Mouse (Mus musculus) olfactory bulb, adult 2 months (tissue): ENCODE data around the gene Nufip2.

Experiments used
- CTCF ChIP-seq: fragments of 200-500 bp; IDR thresholded peaks from 2 replicates; pipeline ENCODE4 v1.5.1; 2012; ENCODE audit warnings: low read depth, mild to moderate bottlenecking, low read length, moderate library complexity; ENCODE audit not compliant: insufficient read depth
- POLR2A ChIP-seq: fragments of 200-500 bp; IDR thresholded peaks from 2 replicates; pipeline ENCODE4 v1.6.1; 2012; ENCODE audit warnings: mild to moderate bottlenecking, low read depth, low read length, moderate library complexity; ENCODE audit not compliant: insufficient read depth

DNA sequence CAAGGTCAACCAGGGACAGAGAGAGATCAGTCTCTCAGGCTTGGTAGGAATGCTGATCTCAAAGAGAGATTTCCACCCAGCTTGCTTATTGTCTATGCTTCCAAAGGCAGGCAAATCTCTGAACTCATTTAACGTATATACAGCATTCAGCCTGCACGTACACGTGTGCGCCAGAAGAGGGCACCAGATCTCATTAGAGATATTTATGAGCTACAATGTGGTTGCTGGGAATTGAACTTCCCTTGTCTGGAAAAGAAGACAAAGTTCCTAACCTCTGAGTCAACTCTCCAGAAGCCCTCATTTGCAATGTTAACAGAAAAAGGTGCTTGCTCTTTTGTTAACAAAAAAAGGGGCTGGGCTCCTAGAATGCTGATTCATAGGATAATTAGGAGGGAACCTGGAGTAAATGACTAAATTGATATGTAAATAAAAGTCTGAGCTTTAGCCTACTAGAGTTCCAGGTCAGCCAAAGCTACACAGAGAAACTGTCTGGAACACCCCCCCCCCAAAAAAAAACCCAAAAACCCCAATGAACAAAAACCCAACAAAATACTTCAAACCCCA, 12.4 kb upstream of the Nufip2 start:
- TF ChIP-seq CTCF (no peak), POLR2A (no peak)
